Mouse (Mus musculus): ENCODE measurements at regions not wholly inside any gene's neighbourhood (a gene's known extent, or its start where the extent isn't known, plus 50 kb on each side); places are given as distances from the start of the nearest gene placed in this dataset.

DNA sequence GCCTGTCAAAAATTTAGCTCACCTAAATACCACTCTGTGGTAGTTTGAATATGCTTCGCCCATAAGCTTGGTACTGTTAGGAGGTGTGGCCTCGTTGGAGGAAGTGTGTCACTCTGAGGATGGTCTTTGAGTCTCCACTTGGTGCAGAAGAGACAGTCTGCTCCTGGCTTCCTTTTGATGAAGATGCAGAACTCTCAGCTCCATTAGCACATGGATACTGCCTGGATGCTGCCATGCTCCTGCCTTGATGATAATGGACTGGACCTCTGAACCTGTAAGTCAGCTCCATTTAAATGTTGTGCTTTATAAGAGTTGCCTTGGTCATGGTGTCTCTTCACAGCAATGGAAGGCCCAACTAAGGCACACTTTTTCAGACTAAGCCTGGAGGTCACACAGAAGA, 56.9 kb upstream of the Pik3r1 start:
- intact Hi-C loops (cut with DNase I; ENCODE audit: low total_unique reads): no loop called here
- no peak for DNase-seq

DNA sequence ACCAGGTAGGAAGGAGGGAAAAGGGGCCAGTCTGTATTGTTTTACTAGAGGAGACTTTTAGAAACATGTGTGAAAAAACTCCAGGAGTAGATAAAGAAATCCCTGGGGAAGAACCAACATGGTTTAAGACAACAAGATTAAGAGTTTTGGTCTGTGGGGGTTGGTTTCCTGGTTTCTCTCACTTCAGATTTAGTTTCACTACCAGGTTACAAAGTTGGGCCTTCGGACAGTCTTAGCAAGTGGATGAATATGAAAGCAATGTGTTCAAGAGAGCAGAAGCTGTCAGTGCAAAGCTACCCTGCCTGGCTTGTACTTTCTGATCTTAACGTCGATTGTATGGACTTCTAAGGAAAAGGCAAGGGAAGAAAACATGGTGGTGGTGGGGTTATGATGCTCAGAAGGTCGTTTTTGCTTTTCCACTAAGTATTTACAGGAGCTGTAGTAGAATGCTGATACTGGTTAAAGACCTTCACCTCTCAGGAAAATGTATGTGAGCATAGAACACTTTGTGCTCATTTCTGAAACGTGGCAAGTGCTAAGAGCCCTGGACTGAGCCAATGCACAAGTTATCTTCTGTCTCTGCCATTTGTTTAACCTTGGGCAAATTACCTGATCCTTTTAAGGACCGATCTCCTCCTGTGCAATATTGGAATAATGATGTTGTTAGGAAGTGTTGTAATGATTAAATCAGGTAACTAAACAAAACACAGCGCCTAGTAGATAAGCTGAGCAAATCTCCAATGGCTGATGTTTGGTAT, 64.0 kb upstream of the Pik3r1 start:
- intact Hi-C loops (cut with DNase I; ENCODE audit: low total_unique reads): no loop called here
- no peak for DNase-seq

DNA sequence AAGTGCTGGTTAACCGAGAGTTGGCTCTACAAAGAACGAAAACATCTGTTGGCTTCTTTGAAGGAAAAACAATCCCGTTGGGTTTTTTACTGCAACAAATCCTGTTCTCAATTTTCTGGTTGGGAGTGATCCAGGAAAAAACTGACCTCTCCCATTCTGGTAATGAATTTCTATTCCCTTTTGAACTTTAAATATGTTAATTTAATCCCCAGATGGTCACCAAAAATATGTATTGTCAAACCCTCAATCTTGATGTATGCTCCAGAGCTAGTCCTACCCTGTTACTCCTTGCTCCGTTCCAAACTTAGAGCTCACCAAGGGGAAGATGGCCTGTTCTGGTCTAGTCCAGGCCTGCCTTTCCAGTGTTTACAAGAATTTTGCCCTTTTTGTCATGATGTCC, 66.5 kb upstream of the Pik3r1 start:
- intact Hi-C loops (cut with DNase I; ENCODE audit: low total_unique reads): no loop called here
- DNase-seq: no peak

DNA sequence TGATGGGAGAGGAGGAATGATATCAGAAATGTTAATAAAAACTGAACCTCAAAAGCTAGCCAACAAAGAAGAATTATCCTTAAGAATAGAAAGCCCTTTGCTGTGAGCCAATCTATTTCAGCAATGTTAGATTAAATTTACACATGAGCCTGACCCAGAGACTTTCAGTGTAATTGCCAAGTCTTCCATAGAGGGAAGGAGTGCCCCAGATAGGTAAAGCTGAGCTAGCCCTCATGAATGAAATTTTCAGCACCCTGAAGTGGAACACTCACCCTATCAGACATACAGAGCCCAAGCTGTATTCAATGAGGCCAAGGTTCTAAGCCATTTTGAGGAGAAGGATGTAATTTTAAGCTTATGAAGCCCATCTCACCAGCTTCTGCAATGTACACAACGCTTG, 69.0 kb upstream of the Pik3r1 start:
- no peak for DNase-seq
- intact Hi-C loops (cut with DNase I; ENCODE audit: low total_unique reads): no loop called here

DNA sequence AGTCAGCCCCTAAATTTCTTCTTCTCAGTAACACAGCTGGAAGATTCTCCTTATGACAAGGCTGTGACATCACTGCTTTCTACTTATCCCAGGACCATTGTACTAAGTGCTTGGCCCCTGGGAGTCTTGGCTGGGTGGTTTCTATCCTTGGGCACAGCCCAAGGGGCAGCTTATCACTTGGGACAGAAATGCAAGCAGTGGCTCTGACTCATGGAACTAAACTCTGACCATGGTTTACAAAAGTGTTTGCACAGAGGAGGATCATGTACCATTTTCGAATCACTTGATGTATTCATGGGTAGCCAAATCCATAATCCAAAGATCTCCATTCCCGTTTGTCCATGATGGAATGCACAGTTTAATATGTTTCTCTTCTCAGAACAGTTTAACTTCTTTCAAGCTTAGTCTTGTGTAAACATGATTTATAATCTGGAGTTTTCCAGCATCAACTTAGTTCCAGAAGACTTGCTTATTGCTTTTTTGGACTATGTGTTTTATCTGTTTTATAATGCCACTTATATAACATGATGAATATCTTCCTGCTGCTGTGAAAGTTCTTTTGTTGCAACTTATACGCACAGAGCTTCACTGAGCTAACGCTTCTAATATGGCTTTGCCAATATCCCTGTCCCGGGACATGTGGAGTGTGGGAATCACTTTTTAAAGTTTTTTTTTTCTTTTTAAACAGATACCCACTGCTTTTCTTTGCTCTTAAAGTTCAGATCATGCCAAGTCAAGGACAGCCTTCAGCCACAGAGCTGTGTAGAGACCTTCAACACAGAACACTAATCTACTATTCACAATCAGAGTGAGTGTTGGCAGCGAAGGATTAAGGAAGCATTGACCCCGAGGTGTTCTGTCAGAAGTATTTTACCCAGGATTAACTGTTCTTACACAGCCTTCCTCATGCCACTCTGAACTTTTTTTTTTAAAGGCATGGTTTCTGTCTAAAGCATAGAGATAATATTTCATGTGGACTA, 76.7 kb upstream of the Pik3r1 start:
- DNase-seq: no peak
- intact Hi-C loops (cut with DNase I; ENCODE audit: low total_unique reads): no loop called here

DNA sequence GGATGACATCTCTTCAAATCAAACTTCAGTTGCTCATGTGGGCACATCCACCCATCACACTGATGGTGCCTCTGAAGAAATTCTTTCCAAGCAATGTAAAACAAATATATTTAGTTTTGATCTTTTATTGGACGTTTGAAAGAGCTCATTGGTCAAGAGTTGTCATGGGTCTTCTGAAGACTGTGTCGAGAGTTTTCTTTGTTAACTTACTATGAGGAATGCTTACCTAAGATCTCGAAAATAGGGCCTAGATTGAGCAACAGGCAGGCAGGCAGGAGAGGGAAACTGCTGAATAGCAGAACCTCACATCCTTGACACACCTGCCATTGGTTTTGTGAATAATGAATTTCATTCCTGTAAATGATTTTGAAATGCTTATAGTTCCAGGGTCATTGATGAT, 78.0 kb upstream of the Pik3r1 start:
- intact Hi-C loops (cut with DNase I; ENCODE audit: low total_unique reads): no loop called here
- DNase-seq: no peak

DNA sequence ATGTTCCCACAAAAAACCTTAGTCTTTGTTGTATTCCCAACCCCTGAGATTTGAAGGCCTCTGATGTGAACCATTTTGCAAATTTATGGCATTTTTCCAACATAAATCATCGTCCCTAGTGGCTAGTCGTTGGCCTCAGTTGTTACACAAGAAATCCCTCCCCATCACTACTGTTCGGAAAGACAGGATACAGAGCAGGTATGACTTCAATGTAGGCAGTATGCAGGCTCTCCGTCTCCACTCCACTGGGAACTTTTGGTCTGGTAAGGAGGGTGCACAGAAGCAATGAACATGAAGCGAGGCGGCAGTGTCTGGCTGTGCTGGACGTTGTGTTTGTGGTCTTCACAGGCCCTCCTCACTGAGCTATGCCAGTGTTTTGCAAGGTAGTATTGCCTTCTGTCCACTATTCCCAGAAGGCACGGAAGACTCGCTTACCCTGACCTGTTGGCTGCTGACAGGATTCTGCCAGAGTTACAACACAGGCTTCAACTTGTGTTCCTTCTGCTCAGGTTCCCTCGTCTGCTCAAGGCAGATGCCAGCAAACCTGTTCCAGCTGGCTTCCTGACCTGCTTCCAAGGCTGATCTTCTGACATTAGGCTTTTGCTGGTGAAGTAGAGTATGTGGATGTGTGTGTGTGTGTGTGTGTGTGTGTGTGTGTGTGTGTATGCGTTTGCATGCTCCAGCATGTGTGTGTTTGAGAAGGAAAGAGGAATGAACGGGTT, 80.0 kb upstream of the Pik3r1 start:
- DNase-seq: peak; percentile 54
- intact Hi-C loops (cut with DNase I; ENCODE audit: low total_unique reads): no loop called here

DNA sequence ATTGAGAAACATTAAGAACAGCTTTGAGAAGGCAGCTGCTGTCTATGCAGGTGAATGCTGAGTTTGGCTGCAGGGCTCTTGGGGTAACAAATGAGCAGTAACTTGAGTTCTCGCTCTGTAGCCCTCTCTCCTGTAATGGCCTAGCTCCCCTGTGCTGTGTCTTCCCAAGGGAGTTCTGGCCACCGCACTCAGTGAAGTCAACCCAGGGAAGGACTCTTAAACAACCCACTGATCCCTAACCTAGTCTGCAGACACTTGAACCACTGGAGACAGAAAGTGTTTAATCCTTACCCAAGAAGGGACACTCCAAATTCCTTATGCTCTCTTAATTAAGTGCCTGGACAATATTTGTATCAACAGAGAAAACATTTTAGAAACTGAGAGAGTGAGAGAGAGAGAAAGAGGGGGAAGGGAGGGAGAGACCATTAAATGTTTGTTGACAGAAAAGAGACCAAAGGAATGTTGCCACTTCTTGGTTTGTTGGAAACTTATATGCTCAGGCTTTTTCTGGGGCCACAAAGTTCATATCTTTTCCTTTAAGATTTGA, 80.7 kb upstream of the Pik3r1 start:
- no peak for DNase-seq
- intact Hi-C loops (cut with DNase I; ENCODE audit: low total_unique reads): no loop called here

DNA sequence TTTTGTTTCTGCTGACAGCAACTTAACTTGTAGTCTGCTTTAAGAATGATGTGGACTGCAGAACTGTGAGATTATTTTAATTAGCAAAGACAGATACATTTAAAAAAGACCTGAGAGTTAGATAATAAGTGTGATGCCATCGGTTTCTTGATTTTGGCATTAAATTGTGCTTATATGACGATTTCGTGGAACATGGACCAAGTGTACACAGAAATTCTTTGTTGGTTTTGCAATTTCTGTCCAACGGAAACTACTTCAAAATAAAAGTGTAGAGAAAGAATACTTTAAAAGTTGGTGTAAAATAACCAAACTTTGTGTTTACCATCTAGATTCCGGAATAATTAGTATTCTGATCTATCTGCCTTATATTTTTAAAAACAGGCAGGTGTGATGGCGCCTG, 81.4 kb upstream of the Pik3r1 start:
- intact Hi-C loops (cut with DNase I; ENCODE audit: low total_unique reads): no loop called here

DNA sequence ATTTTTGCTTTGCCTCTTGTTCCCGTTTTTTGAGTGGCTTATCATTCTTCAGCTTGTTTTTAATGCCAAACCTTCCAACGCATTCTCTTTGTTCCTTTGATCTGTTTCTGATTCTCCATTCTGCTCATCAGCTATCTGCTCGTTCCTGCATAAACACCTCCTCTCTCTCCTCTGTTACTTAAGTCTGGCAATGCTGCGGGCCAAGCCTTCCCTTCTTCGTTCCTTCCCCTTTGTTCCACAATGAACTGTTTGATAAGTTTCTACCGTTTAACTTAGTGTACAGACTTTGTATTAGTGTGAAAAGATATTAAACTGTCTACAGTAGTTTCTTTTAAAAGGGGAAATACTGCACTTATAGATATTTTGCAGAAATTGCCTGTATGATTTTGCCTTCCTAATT, 83.3 kb upstream of the Pik3r1 start:
- intact Hi-C loops (cut with DNase I; ENCODE audit: low total_unique reads): no loop called here
- no peak for DNase-seq

More for the DNA sequence above, 81.4 kb upstream of the Pik3r1 start:
- DNase-seq: no peak

DNA sequence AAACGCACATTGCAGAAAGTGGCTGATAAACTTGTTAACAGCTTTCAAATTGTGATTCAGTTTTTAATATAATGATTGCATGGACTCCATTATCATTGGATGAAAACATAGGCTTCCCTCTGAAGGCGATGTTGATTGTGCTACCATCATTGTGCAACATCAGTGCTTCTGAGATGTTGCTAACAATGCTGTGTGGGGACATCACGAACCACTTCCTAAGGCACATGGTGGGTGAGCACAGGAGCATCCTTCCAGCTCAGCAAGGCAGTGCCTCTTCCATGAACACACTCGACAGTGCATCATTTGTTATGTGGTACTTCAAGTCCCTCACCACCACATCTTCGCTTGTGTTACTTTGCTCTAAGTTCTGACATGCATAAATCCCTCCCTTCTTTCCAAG, 84.9 kb upstream of the Pik3r1 start:
- intact Hi-C loops (cut with DNase I; ENCODE audit: low total_unique reads): no loop called here
- DNase-seq: no peak

DNA sequence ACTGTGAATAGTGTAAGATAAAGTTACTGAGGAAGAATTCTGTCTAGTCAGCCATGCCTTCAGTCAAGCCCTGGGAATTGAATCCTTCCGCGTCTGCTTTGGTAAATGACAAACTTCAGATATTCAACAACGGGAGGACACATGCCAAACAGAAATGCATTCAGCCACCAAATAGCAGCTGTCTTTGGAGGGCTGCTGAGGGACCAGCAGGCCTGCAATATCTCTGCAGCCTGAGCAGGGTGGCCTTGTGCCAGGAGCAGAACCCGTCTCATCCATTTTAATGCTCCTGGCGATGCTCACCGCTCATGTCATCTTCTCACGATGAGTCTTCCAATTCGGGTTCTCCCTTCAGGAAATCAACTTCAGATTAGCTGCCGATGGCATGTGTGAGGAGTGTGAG, 87.1 kb upstream of the Pik3r1 start:
- intact Hi-C loops (cut with DNase I; ENCODE audit: low total_unique reads): no loop called here
- peak; percentile 38 for DNase-seq

DNA sequence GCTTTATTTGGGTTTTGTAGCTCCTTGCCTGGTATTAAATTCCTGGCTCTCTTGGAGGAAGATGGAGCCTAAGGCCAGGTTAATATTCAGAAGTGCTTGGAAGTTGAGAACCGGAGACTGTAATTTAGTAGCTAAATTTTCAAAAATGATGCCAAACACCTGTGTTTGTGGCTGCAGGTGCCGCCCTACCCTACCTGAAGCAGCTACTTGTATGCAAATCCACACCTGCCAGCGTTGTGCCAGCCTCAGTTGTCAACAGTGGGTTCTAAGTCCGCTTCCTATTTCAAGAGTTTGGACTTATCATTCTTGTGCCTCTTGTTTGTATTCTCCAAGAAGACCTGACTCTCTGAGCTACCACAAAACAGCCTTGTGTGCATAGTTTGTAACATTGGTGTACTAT, 92.7 kb upstream of the Pik3r1 start:
- no peak for DNase-seq
- intact Hi-C loops (cut with DNase I; ENCODE audit: low total_unique reads): no loop called here

DNA sequence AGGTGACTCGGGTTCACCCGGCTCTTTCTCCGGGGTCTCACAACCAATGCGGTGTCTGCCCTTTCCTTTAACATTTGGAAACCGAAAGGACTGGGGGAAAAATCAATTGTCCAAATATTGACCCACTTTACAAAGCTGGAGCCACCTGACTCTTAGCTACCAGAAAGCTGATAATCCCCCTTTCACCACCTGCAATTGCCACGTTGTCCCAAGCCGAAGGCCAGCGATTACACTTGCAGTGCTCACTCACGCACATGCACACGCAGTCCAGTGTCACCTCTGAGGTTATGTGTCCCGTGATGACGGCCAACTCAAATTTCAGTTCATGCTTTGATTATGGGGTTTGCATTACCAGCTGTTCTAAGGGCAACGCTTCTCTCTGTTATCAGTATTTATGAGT, 94.0 kb upstream of the Pik3r1 start:
- intact Hi-C loops (cut with DNase I; ENCODE audit: low total_unique reads): no loop called here
- no peak for DNase-seq

DNA sequence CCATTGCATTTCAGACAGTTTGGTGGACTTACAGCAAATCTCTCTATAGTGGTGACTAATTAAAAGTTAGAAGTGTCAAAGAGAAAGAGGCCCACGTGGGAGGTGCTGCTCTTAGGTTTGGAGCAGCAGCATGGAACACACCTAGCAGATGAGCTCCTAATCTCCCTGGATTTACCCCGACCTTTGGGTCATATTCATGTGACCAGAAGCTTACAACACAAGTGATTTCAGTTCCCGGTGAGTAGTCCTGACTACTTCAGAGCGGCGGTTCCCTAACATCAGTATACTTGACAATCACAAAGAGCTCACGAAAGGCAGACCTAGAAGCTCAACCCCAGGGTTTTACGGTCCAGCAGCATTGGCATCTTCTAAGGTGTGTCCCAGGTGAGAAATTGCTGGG, 95.0 kb upstream of the Pik3r1 start:
- intact Hi-C loops (cut with DNase I; ENCODE audit: low total_unique reads): no loop called here
- no peak for DNase-seq

DNA sequence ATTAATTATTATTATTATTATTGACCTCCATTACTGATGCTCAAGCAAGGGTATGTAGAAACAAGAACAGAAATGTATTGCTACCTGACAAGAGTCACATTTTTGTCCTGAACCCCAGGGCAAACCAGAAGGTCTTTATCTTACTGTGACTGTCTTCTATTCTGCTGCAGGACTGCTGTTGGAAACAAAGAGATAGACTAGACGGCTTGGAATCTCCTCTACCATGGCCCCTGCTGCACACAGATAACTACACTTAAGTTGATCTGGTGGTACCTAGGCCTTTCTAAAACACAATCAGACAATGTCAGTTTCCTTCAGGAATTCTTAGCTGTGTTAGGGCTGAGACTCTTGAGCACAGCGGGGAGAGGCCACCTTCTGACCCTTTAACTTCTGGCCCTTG, 95.6 kb upstream of the Pik3r1 start:
- intact Hi-C loops (cut with DNase I; ENCODE audit: low total_unique reads): no loop called here
- DNase-seq: no peak

DNA sequence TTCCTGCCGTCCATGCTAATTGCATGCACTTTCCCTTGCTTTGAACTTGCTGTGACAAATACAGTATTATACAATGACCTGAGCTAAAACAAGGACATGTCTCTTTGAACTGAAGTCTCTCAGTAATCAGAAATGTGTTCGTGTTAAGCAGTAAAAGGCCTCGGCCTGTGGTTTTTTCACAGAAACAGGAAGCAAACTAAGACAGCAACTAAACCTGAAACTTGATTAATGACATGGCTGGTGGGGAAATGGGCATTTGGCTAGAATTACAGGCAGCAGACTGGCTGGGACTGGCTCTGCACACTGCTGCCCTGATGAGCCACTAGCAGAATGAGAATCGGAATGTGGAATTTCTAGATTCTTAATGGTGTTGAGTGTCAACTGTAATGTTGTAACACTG, 98.8 kb upstream of the Pik3r1 start:
- intact Hi-C loops (cut with DNase I; ENCODE audit: low total_unique reads): no loop called here

DNA sequence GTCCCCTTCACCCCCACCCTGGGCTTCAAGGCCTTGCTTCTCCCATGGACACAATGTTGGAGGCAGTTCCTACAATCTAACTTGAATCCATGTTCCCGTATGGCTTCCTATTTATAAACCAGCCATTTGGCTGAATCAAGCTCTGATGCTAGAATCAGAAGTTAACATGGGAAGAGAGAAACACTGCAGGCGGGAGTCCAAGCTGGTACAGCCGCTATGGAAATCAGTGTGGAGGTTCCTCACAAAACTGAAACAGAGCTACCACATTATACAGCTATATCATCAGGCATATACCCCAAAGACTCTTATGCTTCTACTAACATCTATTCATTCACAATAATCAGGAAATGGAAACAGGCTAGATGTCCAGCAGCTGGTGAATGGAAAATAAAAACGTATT, 106.7 kb upstream of the Pik3r1 start:
- no peak for DNase-seq
- intact Hi-C loops (cut with DNase I; ENCODE audit: low total_unique reads): no loop called here

More for the DNA sequence above, 98.8 kb upstream of the Pik3r1 start:
- DNase-seq: no peak

DNA sequence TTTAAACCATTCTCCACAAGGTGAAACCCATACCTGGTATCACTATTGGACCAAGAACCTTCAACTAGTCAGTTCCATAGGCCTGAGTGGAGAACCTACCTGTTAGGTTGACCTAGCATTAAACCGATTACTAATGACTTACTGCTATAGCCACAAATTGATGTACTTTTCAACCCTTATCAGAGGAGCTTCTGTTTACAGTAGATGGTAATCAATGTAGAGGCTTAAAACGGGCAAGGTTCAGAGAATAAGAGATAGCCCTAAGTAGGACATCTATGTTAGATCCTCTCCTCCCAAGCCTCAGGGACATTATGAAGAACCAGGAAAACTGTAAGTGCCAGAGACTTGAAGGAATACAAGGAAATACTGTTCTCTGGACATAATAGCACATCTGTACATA, 108.1 kb upstream of the Pik3r1 start:
- intact Hi-C loops (cut with DNase I; ENCODE audit: low total_unique reads): no loop called here
- DNase-seq: no peak

DNA sequence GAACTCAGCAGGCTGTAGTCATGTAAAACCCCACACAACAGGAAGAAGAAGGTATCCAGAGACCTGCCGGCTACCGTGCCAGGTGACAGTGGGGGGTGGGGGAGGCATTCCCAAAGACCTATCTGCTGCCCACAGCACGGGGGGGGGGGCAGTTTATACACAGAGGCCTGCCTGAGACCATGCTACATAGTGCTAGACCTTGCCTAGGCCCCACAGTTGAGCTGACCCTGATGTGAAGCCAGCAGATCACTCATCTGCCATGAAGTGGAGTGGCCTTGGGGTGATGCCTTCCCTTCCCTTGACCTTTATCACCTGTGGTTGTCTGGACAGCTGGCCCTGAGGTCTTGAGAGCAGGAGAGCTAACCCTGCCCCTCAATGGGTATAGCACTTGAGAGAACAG, 108.6 kb upstream of the Pik3r1 start:
- no peak for DNase-seq
- intact Hi-C loops (cut with DNase I; ENCODE audit: low total_unique reads): no loop called here

Data from gastrocnemius, postnatal 14 days (tissue).